Mouse (Mus musculus): ENCODE measurements at regions not wholly inside any gene's neighbourhood (a gene's known extent, or its start where the extent isn't known, plus 50 kb on each side); places are given as distances from the start of the nearest gene placed in this dataset.

DNA sequence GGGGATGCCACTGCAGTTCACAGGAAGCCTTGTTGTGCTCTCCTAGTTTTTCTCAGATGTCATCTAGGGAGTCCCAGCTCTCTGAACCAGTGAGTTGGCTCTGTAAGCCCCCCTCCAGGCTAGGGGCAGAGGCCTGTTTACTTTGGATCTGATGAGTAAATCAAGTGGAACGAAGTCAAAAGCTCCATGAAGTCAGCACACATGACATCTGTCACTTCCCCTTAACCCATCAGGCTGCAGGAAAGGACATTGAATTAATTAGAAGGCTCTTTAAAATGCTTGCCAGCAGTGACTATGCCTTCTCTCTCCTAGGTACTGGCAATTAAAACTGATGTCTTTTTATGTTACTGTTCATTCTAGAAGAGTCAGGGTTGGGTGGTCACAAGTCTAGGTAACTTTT, 138.6 kb downstream of the Ackr3 start:
- H3K36me3 ChIP-seq (ENCODE audit: control insufficient read depth, insufficient read depth, low read length), result no peaks in the 10 kb centered on the region
- no peak for DNase-seq (ENCODE audit: low read depth in 1 of 2, low spot score in 2 of 2)
- no peak overlapping the region for H3K4me3 ChIP-seq (ENCODE audit: extremely low read depth, insufficient read depth, insufficient read length)
- H3K27ac ChIP-seq (ENCODE audit: insufficient read depth, low read length), result no peak overlapping the region
- 55% methylated on average over 1 of the region's 1 CpGs for WGBS
- H3K27me3 ChIP-seq (ENCODE audit: control insufficient read depth, insufficient read depth, low read length), result no peaks in the 10 kb centered on the region
- no peaks in the 10 kb centered on the region for H3K4me1 ChIP-seq (ENCODE audit: control insufficient read depth, insufficient read depth, insufficient read length)
- TF ChIP-seq CTCF (IDR thresholded peaks at IDR 0.05; ENCODE audit: extremely low read depth, insufficient read depth, insufficient read length, insufficient replicate concordance) (no peak), POLR2A (IDR thresholded peaks at IDR 0.05; ENCODE audit: low read depth, low read length) (no peak)

GRCm38 (mm10) chr1:90343492-90343891, 139.7 kb downstream of the Ackr3 start:
- WGBS, result 91% methylated on average over 2 of the region's 2 CpGs
- no peaks in the 10 kb centered on the region for H3K4me1 ChIP-seq (ENCODE audit: control insufficient read depth, insufficient read depth, insufficient read length)
- TF ChIP-seq CTCF (IDR thresholded peaks at IDR 0.05; ENCODE audit: extremely low read depth, insufficient read depth, insufficient read length, insufficient replicate concordance) (no peak), POLR2A (IDR thresholded peaks at IDR 0.05; ENCODE audit: low read depth, low read length) (no peak)
- no peak overlapping the region for H3K27ac ChIP-seq (ENCODE audit: insufficient read depth, low read length)
- no peak overlapping the region for H3K4me3 ChIP-seq (ENCODE audit: extremely low read depth, insufficient read depth, insufficient read length)
- no peak for DNase-seq (ENCODE audit: low read depth in 1 of 2, low spot score in 2 of 2)
- no peaks in the 10 kb centered on the region for H3K36me3 ChIP-seq (ENCODE audit: control insufficient read depth, insufficient read depth, low read length)
- H3K27me3 ChIP-seq (ENCODE audit: control insufficient read depth, insufficient read depth, low read length), result no peaks in the 10 kb centered on the region

DNA sequence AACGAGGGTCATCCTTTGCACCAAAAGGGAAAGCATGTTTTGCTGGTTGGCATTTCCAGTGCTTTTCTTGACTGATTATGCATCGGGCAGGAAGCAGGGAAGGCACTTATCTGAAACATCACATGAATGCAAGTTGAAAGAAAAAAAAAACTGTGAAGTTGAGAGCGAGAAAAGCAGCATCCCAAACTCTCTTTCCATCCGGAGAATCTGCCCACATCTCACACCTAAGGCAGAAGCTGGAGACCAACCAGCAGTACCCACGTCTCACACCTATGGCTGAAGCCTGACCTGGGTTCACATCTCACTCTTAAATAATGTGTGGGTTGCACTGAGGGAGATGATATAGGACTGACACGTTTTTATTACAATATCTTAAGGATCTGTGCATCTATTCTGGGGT, 143.3 kb downstream of the Ackr3 start:
- H3K27me3 ChIP-seq (ENCODE audit: control insufficient read depth, insufficient read depth, low read length), result no peaks in the 10 kb centered on the region
- no peak overlapping the region for H3K4me3 ChIP-seq (ENCODE audit: extremely low read depth, insufficient read depth, insufficient read length)
- no peaks in the 10 kb centered on the region for H3K4me1 ChIP-seq (ENCODE audit: control insufficient read depth, insufficient read depth, insufficient read length)
- 56% methylated on average over 6 of the region's 6 CpGs for WGBS
- no peak for DNase-seq (ENCODE audit: low read depth in 1 of 2, low spot score in 2 of 2)
- H3K36me3 ChIP-seq (ENCODE audit: control insufficient read depth, insufficient read depth, low read length), result no peaks in the 10 kb centered on the region
- TF ChIP-seq CTCF (IDR thresholded peaks at IDR 0.05; ENCODE audit: extremely low read depth, insufficient read depth, insufficient read length, insufficient replicate concordance), result no peak
- TF ChIP-seq POLR2A (IDR thresholded peaks at IDR 0.05; ENCODE audit: low read depth, low read length), result no peak
- H3K27ac ChIP-seq (ENCODE audit: insufficient read depth, low read length), result no peak overlapping the region

- WGBS, result 39% methylated on average over 6 of the region's 6 CpGs
- H3K4me1 ChIP-seq (ENCODE audit: control insufficient read depth, insufficient read depth, insufficient read length), result no peaks in the 10 kb centered on the region
- no peaks in the 10 kb centered on the region for H3K27me3 ChIP-seq (ENCODE audit: control insufficient read depth, insufficient read depth, low read length)
- H3K27ac ChIP-seq (ENCODE audit: insufficient read depth, low read length), result no peak overlapping the region
- H3K36me3 ChIP-seq (ENCODE audit: control insufficient read depth, insufficient read depth, low read length), result no peaks in the 10 kb centered on the region
- TF ChIP-seq CTCF (IDR thresholded peaks at IDR 0.05; ENCODE audit: extremely low read depth, insufficient read depth, insufficient read length, insufficient replicate concordance), result no peak
- TF ChIP-seq POLR2A (IDR thresholded peaks at IDR 0.05; ENCODE audit: low read depth, low read length), result no peak
- no peak overlapping the region for H3K4me3 ChIP-seq (ENCODE audit: extremely low read depth, insufficient read depth, insufficient read length)
- no peak for DNase-seq (ENCODE audit: low read depth in 1 of 2, low spot score in 2 of 2)
These were observed 145.8 kb downstream of the Ackr3 start for GRCm38 (mm10) chr1:90349611-90350010.

DNA sequence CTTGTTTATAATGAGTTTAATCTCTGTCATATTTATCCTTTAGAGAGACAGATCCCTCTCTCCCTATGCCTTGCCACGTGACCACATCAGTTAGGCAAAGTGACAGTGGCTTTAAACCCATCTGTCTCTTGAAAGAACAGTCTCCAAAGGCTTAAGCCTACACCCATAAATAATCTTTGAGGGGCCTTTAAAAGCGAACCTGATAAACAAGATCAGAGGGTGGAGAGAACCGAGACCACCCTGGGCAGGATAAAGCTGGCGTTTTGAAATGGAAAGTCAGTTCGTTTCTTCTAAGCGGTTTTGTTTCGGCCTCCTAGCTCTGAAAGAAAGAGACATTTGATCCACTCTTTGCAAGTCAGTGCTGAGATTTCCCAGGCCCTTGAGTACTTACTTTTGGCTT, 149.5 kb downstream of the Ackr3 start:
- no peak for DNase-seq (ENCODE audit: low read depth in 1 of 2, low spot score in 2 of 2)
- no peaks in the 10 kb centered on the region for H3K4me1 ChIP-seq (ENCODE audit: control insufficient read depth, insufficient read depth, insufficient read length)
- WGBS, result 58% methylated on average over 7 of the region's 7 CpGs
- H3K4me3 ChIP-seq (ENCODE audit: extremely low read depth, insufficient read depth, insufficient read length), result no peak overlapping the region
- TF ChIP-seq CTCF (IDR thresholded peaks at IDR 0.05; ENCODE audit: extremely low read depth, insufficient read depth, insufficient read length, insufficient replicate concordance) (no peak), POLR2A (IDR thresholded peaks at IDR 0.05; ENCODE audit: low read depth, low read length) (no peak)
- no peaks in the 10 kb centered on the region for H3K27me3 ChIP-seq (ENCODE audit: control insufficient read depth, insufficient read depth, low read length)
- no peaks in the 10 kb centered on the region for H3K36me3 ChIP-seq (ENCODE audit: control insufficient read depth, insufficient read depth, low read length)
- H3K27ac ChIP-seq (ENCODE audit: insufficient read depth, low read length), result no peak overlapping the region

DNA sequence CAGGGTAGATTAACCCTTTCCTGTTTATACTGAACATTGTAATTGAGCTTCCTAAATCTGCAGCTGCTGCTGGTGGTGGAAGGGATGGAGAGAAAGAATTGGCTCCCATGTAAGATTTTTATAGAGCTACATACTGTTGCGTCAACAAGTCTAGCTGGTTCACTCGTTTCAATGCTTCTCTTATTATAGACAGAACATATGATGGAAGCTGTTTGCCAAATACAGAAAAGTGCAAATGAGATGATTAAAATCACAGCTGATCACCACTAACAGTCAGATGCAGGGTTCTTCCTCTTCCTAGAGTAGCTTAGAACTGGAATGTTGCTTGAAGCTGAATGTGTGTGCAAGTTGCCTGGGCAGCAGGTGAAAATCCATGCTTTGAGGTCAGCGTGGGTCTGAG, 152.8 kb downstream of the Ackr3 start:
- Histone ChIP-seq H3K4me1 (ENCODE audit: control insufficient read depth, insufficient read depth, insufficient read length) (no peaks in the 10 kb centered on the region), H3K27ac (ENCODE audit: insufficient read depth, low read length) (no peak overlapping the region), H3K36me3 (ENCODE audit: control insufficient read depth, insufficient read depth, low read length) (no peaks in the 10 kb centered on the region), H3K27me3 (ENCODE audit: control insufficient read depth, insufficient read depth, low read length) (no peaks in the 10 kb centered on the region), H3K4me3 (ENCODE audit: extremely low read depth, insufficient read depth, insufficient read length) (no peak overlapping the region)
- no peak for TF ChIP-seq POLR2A (IDR thresholded peaks at IDR 0.05; ENCODE audit: low read depth, low read length)
- TF ChIP-seq CTCF (IDR thresholded peaks at IDR 0.05; ENCODE audit: extremely low read depth, insufficient read depth, insufficient read length, insufficient replicate concordance), result no peak
- 83% methylated on average over 3 of the region's 3 CpGs for WGBS
- no peak for DNase-seq (ENCODE audit: low read depth in 1 of 2, low spot score in 2 of 2)

- no peak for DNase-seq (ENCODE audit: low read depth in 1 of 2, low spot score in 2 of 2)
These were observed 153.6 kb downstream of the Ackr3 start for GRCm38 (mm10) chr1:90357391-90357790.

More at GRCm38 (mm10) chr1:90357391-90357790, 153.6 kb downstream of the Ackr3 start:
- no peaks in the 10 kb centered on the region for H3K27me3 ChIP-seq (ENCODE audit: control insufficient read depth, insufficient read depth, low read length)
- no peak for TF ChIP-seq CTCF (IDR thresholded peaks at IDR 0.05; ENCODE audit: extremely low read depth, insufficient read depth, insufficient read length, insufficient replicate concordance)
- no peak for TF ChIP-seq POLR2A (IDR thresholded peaks at IDR 0.05; ENCODE audit: low read depth, low read length)
- H3K36me3 ChIP-seq (ENCODE audit: control insufficient read depth, insufficient read depth, low read length), result no peaks in the 10 kb centered on the region
- H3K27ac ChIP-seq (ENCODE audit: insufficient read depth, low read length), result no peak overlapping the region
- H3K4me1 ChIP-seq (ENCODE audit: control insufficient read depth, insufficient read depth, insufficient read length), result no peaks in the 10 kb centered on the region
- H3K4me3 ChIP-seq (ENCODE audit: extremely low read depth, insufficient read depth, insufficient read length), result no peak overlapping the region
